Mouse (Mus musculus): Measurements from ENCODE around the gene Icam2. TPM values are rescaled to one million over a fixed set of nuclear protein-coding genes. Genes with fewer than 3 reads are reported as not detected.
"Not testable (repeated sequence)": the region's sequence is repeated elsewhere in the genome, so short reads cannot be mapped to it uniquely, and the experiment has no call there.

Gene Icam2
- total RNA-seq, 2 experiments from 2014 or later: 4.3 to 7.2 TPM

- DNase-seq: no peak
Observed at GRCm38 (mm10) chr11:106344910-106345309, 43.0 kb downstream of the Icam2 start.

GRCm38 (mm10) chr11:106340990-106341520, 46.8 kb downstream of the Icam2 start:
- peak; percentile 63 for DNase-seq

- DNase-seq: not testable (repeated sequence)
Observed at GRCm38 (mm10) chr11:106339323-106339722, 48.6 kb downstream of the Icam2 start.

- DNase-seq: no peak
Observed at GRCm38 (mm10) chr11:106338870-106339269, 49.0 kb downstream of the Icam2 start.

- peak; percentile 44 for DNase-seq
Observed at GRCm38 (mm10) chr11:106338029-106338428, 49.8 kb downstream of the Icam2 start.

GRCm38 (mm10) chr11:106334066-106334465, 53.8 kb downstream of the Icam2 start:
- peak; percentile 77 for DNase-seq

GRCm38 (mm10) chr11:106332458-106332857, 55.4 kb downstream of the Icam2 start:
- peak; percentile 57 for DNase-seq

GRCm38 (mm10) chr11:106329682-106330081, 58.2 kb downstream of the Icam2 start:
- DNase-seq: no peak

- DNase-seq: no peak
Observed at GRCm38 (mm10) chr11:106329128-106329527, 58.7 kb downstream of the Icam2 start.

- DNase-seq: peak; percentile 76
Observed at GRCm38 (mm10) chr11:106328521-106328920, 59.4 kb downstream of the Icam2 start.

Other genes starting within 250 kb of the Icam2 start
- not detected for gene Gm10840, start 227.2 kb downstream of the Icam2 start, total RNA-seq (2021)
- 1 to 10 TPM; 1.9 to 3.3 TPM for gene Limd2, start 227.2 kb downstream of the Icam2 start, total RNA-seq (2021)
- gene Strada, start 185.9 kb downstream of the Icam2 start, total RNA-seq (2021): 10 to 100 TPM in 1 of 2 experiments, 1 to 10 TPM in 1; 9.8 to 10.2 TPM
- gene Ccdc47, start 171.7 kb downstream of the Icam2 start, total RNA-seq (2021): 10 to 100 TPM; 58.1 to 69.1 TPM
- gene Ddx42, start 171.1 kb downstream of the Icam2 start, total RNA-seq (2021): 10 to 100 TPM; 20.2 to 20.7 TPM
- gene Ftsj3, start 132.0 kb downstream of the Icam2 start, total RNA-seq (2021): 10 to 100 TPM; 19.4 to 21.9 TPM
- 100 to 1,000 TPM; 126 to 130 TPM for gene Psmc5, start 131.9 kb downstream of the Icam2 start, total RNA-seq (2021)
- 10 to 100 TPM; 10.3 to 16.6 TPM for gene Smarcd2, start 115.1 kb downstream of the Icam2 start, total RNA-seq (2021)
- under 1 TPM in 1 of 2 experiments, not detected in 1; 0.08 TPM for gene Tcam1, start 111.4 kb downstream of the Icam2 start, total RNA-seq (2021)
- not detected for gene Gh, start 86.2 kb downstream of the Icam2 start, total RNA-seq (2021)
- gene Cd79b, start 73.3 kb downstream of the Icam2 start, total RNA-seq (2021): under 1 TPM; 0.51 to 0.70 TPM
- 100 to 1,000 TPM; 310 to 342 TPM for gene Scn4a, start 34.8 kb downstream of the Icam2 start, total RNA-seq (2021)
- 1 to 10 TPM; 7.0 to 8.0 TPM for gene Prr29, start 22.6 kb downstream of the Icam2 start, total RNA-seq (2021)
- gene Ern1, start 99.8 kb upstream of the Icam2 start, total RNA-seq (2021): 1 to 10 TPM; 7.0 to 7.2 TPM
- 10 to 100 TPM; 51.9 to 56.2 TPM for gene Tex2, start 225.3 kb upstream of the Icam2 start, total RNA-seq (2021)